Mouse (Mus musculus) thymus, adult 2 months (tissue): ENCODE measurements around the gene Setd5. TPM values are rescaled to one million over a fixed set of nuclear protein-coding genes. Genes with fewer than 3 reads are reported as not detected.

Experiments
- DNase-seq: peaks from one replicate; pipeline ENCODE4 v3.0.0; 2021
- H3K27ac ChIP-seq: fragments of 200-500 bp; 2 replicates; pipeline ENCODE4 v1.5.1; 2012; ENCODE audit warnings: low read length, control low read depth; ENCODE audit not compliant: control insufficient read depth, insufficient read depth
- H3K27me3 ChIP-seq: fragments of 200-500 bp; 2 replicates; pipeline ENCODE4 v1.6.1; 2012; ENCODE audit warnings: mild to moderate bottlenecking, low read length, moderate library complexity, mixed read lengths; ENCODE audit not compliant: control insufficient read depth, insufficient read depth
- H3K36me3 ChIP-seq: fragments of 200-500 bp; 2 replicates; pipeline ENCODE4 v1.6.1; 2012; ENCODE audit warnings: mild to moderate bottlenecking, low read length, moderate library complexity; ENCODE audit not compliant: control insufficient read depth, insufficient read depth
- H3K4me1 ChIP-seq: fragments of 200-500 bp; replicated peaks from 2 replicates; pipeline ENCODE4 v1.6.1; 2012; ENCODE audit warnings: low read length; ENCODE audit not compliant: control insufficient read depth, insufficient read depth
- H3K4me3 ChIP-seq: fragments of 200-500 bp; 2 replicates; pipeline ENCODE4 v1.5.1; 2012; ENCODE audit warnings: mild to moderate bottlenecking, low read length, control low read depth, moderate library complexity; ENCODE audit not compliant: control insufficient read depth, insufficient read depth
- CTCF ChIP-seq: fragments of 200-500 bp; IDR thresholded peaks from 2 replicates; pipeline ENCODE4 v1.5.1; 2012; ENCODE audit warnings: mild to moderate bottlenecking, control low read depth, low read length, moderate library complexity, borderline replicate concordance; ENCODE audit not compliant: control insufficient read depth, poor library complexity, insufficient read depth; ENCODE audit errors: extremely low read depth
- POLR2A ChIP-seq: fragments of 200-500 bp; IDR thresholded peaks from 2 replicates; pipeline ENCODE4 v1.6.1; 2012; ENCODE audit warnings: mild to moderate bottlenecking, low read length, control low read depth, moderate library complexity; ENCODE audit not compliant: control insufficient read depth, poor library complexity, insufficient read depth; ENCODE audit errors: extremely low read depth
- WGBS: fragments of 180-500 bp; shearing (Covaris S2); methylation state at CpG from one replicate; pipeline ENCODE4 v1.1.7; 2018; 5-methylcytosine and 5-hydroxymethylcytosine counted together
- polyA plus RNA-seq: library from polyadenylated mRNA; depleted of rRNA; stranded (reverse); fragments of >200 nt; gene quantifications from 2 replicates; pipeline ENCODE4 v1.2.3, GENCODE M21; 2012

Gene Setd5
- polyA plus RNA-seq, 1 experiment, result 51.8 TPM

GRCm38 (mm10) chr6:113109956-113110355, 32.8 kb downstream of the Setd5 start:
- H3K27me3 ChIP-seq, result no peaks in the 10 kb centered on the region
- no peak overlapping the region for H3K4me3 ChIP-seq
- no peak for DNase-seq
- H3K36me3 ChIP-seq, result peaks cover 64% of the 10 kb centered on the region
- H3K27ac ChIP-seq, result no peak overlapping the region
- 95% methylated on average over 7 of the region's 7 CpGs for WGBS
- no peaks in the 10 kb centered on the region for H3K4me1 ChIP-seq
- TF ChIP-seq POLR2A, result no peak
- no peak for TF ChIP-seq CTCF

GRCm38 (mm10) chr6:113120806-113121205, 43.6 kb downstream of the Setd5 start:
- Histone ChIP-seq H3K4me3 (no peak overlapping the region), H3K36me3 (peaks cover 85% of the 10 kb centered on the region), H3K27me3 (no peaks in the 10 kb centered on the region), H3K27ac (no peak overlapping the region), H3K4me1 (no peaks in the 10 kb centered on the region)
- WGBS, result 94% methylated on average over 10 of the region's 10 CpGs
- TF ChIP-seq POLR2A (no peak), CTCF (no peak)
- no peak for DNase-seq

GRCm38 (mm10) chr6:113133360-113133759, 56.2 kb downstream of the Setd5 start:
- H3K27me3 ChIP-seq, result no peaks in the 10 kb centered on the region
- 96% methylated on average over 2 of the region's 2 CpGs for WGBS

GRCm38 (mm10) chr6:113141389-113142094, 64.4 kb downstream of the Setd5 start:
- Histone ChIP-seq H3K4me1 (no peaks in the 10 kb centered on the region), H3K27ac (no peak overlapping the region), H3K36me3 (peaks cover 71% of the 10 kb centered on the region), H3K4me3 (no peak overlapping the region), H3K27me3 (no peaks in the 10 kb centered on the region)
- 73% methylated on average over 1 of the region's 1 CpGs for WGBS
- TF ChIP-seq CTCF, result no peak
- TF ChIP-seq POLR2A, result no peak
- DNase-seq, result no peak

More at GRCm38 (mm10) chr6:113133360-113133759, 56.2 kb downstream of the Setd5 start:
- DNase-seq, result no peak
- H3K27ac ChIP-seq, result no peak overlapping the region
- H3K4me3 ChIP-seq, result no peak overlapping the region
- TF ChIP-seq CTCF (no peak), POLR2A (no peak)
- H3K36me3 ChIP-seq, result peaks cover 42% of the 10 kb centered on the region
- H3K4me1 ChIP-seq, result no peaks in the 10 kb centered on the region

- no peak overlapping the region for H3K27ac ChIP-seq
- no peaks in the 10 kb centered on the region for H3K4me1 ChIP-seq
- H3K4me3 ChIP-seq, result no peak overlapping the region
- TF ChIP-seq CTCF, result no peak
- H3K27me3 ChIP-seq, result no peaks in the 10 kb centered on the region
- WGBS, result 96% methylated on average over 1 of the region's 1 CpGs
- DNase-seq, result no peak
- peaks cover 75% of the 10 kb centered on the region for H3K36me3 ChIP-seq
These were observed 67.6 kb downstream of the Setd5 start for GRCm38 (mm10) chr6:113144764-113145163.

GRCm38 (mm10) chr6:113145249-113145648, 68.1 kb downstream of the Setd5 start:
- H3K27ac ChIP-seq, result no peak overlapping the region
- TF ChIP-seq POLR2A, result no peak
- TF ChIP-seq CTCF, result no peak
- WGBS, result 92% methylated on average over 4 of the region's 4 CpGs
- no peak overlapping the region for H3K4me3 ChIP-seq
- H3K36me3 ChIP-seq, result peaks cover 77% of the 10 kb centered on the region
- DNase-seq, result no peak
- no peaks in the 10 kb centered on the region for H3K4me1 ChIP-seq
- H3K27me3 ChIP-seq, result no peaks in the 10 kb centered on the region

- peaks cover 45% of the 10 kb centered on the region for H3K36me3 ChIP-seq
These were observed 76.9 kb downstream of the Setd5 start for GRCm38 (mm10) chr6:113154071-113154470.

More at GRCm38 (mm10) chr6:113154071-113154470, 76.9 kb downstream of the Setd5 start:
- Histone ChIP-seq H3K4me3 (no peak overlapping the region), H3K4me1 (no peaks in the 10 kb centered on the region), H3K27ac (no peak overlapping the region), H3K27me3 (no peaks in the 10 kb centered on the region)
- 98% methylated on average over 8 of the region's 8 CpGs for WGBS
- TF ChIP-seq POLR2A, result no peak
- no peak for TF ChIP-seq CTCF
- DNase-seq, result no peak
